Mouse (Mus musculus) MEL (cell line): Measurements from ENCODE around the gene Styk1.

Experiments used
- BHLHE40 ChIP-seq: IDR thresholded peaks from 2 replicates; pipeline ENCODE4 v1.6.1; 2012; ENCODE audit warnings: low read depth, mild to moderate bottlenecking, inconsistent platforms, low read length, improper control_type of control experiment, borderline replicate concordance
- CHD2 ChIP-seq: IDR thresholded peaks from 2 replicates; pipeline ENCODE4 v1.6.1; 2011; ENCODE audit warnings: low read length, improper control_type of control experiment
- CTCF ChIP-seq, 3 experiments: IDR thresholded peaks in 2 of 3; conservative IDR thresholded peaks in 1 of 3; 2 replicates each; pipeline ENCODE4 v1.5.1; 2011 to 2012; ENCODE audit warnings: low read length in 3 of 3, low read depth in 2 of 3, mild to moderate bottlenecking in 2 of 3, improper control_type of control experiment in 1 of 3, inconsistent platforms in 1 of 3, mixed read lengths in 1 of 3, moderate library complexity in 1 of 3; ENCODE audit not compliant: control insufficient read depth in 1 of 3, insufficient read depth in 1 of 3, poor library complexity in 1 of 3, severe bottlenecking in 1 of 3
- E2F4 ChIP-seq: IDR thresholded peaks from 2 replicates; pipeline ENCODE4 v1.6.1; 2011; ENCODE audit warnings: low read depth, low read length, improper control_type of control experiment, borderline replicate concordance
- NRF1 ChIP-seq: IDR thresholded peaks from 2 replicates; pipeline ENCODE4 v1.6.1; 2014; ENCODE audit warnings: low read depth, mild to moderate bottlenecking, inconsistent platforms, low read length, improper control_type of control experiment, moderate library complexity; ENCODE audit not compliant: poor library complexity, insufficient read depth, severe bottlenecking
- POLR2A ChIP-seq, 2 experiments: IDR thresholded peaks; 2 replicates each; pipeline ENCODE4 v1.6.1; 2011 to 2012; ENCODE audit warnings: low read length in 2 of 2, mild to moderate bottlenecking in 2 of 2, control low read depth in 1 of 2, improper control_type of control experiment in 1 of 2, low read depth in 1 of 2, moderate library complexity in 1 of 2; ENCODE audit not compliant: control insufficient read depth in 1 of 2, insufficient read depth in 1 of 2, poor library complexity in 1 of 2
- TBP ChIP-seq: IDR thresholded peaks from 2 replicates; pipeline ENCODE4 v1.8.0; 2011; ENCODE audit warnings: low read depth, low read length, improper control_type of control experiment
- USF1 ChIP-seq: IDR thresholded peaks from 2 replicates; pipeline ENCODE4 v1.6.1; 2014; ENCODE audit warnings: low read depth, mild to moderate bottlenecking, inconsistent platforms, low read length, improper control_type of control experiment, moderate library complexity
- ZMIZ1 ChIP-seq: IDR thresholded peaks from 2 replicates; pipeline ENCODE4 v1.6.1; 2012; ENCODE audit warnings: low read depth, mild to moderate bottlenecking, inconsistent platforms, low read length, improper control_type of control experiment, moderate library complexity

DNA sequence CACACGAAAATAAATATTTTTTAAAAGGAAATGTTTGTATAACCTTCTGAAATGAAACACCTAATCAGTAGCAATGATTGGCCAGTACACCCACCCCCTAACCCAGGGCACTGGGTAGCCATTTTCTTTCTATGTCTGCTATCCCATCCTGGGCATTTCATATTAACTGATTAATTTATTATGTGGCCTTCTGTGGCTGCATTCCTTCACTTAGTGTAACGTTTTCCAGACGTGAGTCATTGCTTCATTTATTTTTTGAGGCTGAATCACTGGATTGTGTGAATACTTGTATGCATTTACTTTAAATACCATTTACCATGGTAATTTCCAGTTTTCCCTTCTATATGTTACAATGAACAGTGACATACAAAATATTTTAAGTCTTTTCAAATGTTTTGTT is 13.3 kb downstream of the Styk1 start:
- no peak for TF ChIP-seq USF1
- no peak for TF ChIP-seq TBP
- TF ChIP-seq BHLHE40: no peak
- TF ChIP-seq CTCF (IDR thresholded peaks at IDR 0.05 in 2 of 3, conservative IDR thresholded peaks at IDR 0.05 in 1 of 3; ENCODE audit: control insufficient read depth in 1 of 3, insufficient read depth in 1 of 3, low read depth in 2 of 3, low read length in 3 of 3, poor library complexity in 1 of 3, severe bottlenecking in 1 of 3): no peak
- TF ChIP-seq E2F4: no peak
- TF ChIP-seq ZMIZ1: no peak
- TF ChIP-seq POLR2A (IDR thresholded peaks at IDR 0.05; ENCODE audit: control insufficient read depth in 1 of 2, insufficient read depth in 1 of 2, low read depth in 1 of 2, low read length in 2 of 2, poor library complexity in 1 of 2): no peak
- no peak for TF ChIP-seq NRF1
- TF ChIP-seq CHD2: no peak
